Mouse (Mus musculus): ENCODE measurements around the gene Trem1.

Gene Trem1

DNA sequence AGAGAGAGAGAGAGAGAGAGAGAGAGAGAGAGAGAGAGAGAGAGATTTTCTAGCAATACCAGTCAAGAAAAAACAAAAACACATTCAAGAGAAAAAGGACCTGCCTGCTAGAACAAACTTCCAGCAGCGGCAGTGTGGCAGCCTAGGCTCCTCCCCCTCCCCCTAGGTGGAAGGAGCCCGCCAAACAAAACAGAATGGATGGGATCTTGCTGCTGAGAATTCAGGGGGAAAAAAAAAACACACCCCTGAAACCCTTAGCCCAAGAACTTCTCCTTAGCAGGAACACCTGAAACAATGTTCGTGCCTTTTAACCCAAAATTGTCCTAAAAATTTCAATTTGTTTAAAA, 49.1 kb downstream of the Trem1 start:
- TF ChIP-seq GATA4 (IDR thresholded peaks at IDR 0.05; ENCODE audit: insufficient replicate concordance, low read length): no peak

DNA sequence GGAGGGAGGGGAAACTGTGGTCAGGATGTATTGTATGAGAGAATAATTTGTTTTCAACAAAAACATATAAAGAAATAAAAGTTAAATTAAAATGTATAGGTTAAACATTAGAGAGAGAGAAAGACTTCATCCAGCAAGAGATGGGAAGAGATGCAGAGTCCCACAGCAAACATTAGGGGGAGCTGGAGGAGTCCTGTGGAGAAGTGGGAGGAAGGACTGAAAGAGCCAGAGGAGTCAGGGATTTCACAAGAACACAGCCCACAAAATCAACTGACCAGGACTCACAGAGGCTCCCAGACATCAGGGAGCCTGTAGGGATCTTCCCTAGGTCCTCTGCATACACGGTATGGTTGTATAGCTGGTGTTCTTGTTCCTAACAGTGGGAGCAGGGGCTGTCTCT, 54.2 kb downstream of the Trem1 start:
- no peak for TF ChIP-seq GATA4 (IDR thresholded peaks at IDR 0.05; ENCODE audit: insufficient replicate concordance, low read length)

DNA sequence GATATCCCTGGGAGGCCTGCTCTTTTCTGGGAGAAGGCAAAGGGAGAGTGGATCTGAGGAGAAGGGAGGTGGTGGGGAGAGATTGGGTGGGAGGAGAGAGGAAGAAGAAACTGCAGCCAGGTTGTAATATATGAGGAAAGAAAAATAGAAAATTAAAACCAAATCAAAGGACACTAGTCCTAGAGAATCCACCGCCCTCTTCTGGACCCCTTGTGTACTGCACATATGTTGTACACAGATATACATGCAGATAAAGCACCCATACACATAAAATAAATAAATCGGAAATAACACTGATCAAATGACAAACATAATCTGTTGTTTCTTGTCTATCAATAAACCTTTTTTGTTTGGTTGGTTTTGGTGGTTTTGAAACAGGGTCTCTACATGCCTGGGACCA, 54.7 kb downstream of the Trem1 start:
- no peak for TF ChIP-seq GATA4 (IDR thresholded peaks at IDR 0.05; ENCODE audit: insufficient replicate concordance, low read length)

DNA sequence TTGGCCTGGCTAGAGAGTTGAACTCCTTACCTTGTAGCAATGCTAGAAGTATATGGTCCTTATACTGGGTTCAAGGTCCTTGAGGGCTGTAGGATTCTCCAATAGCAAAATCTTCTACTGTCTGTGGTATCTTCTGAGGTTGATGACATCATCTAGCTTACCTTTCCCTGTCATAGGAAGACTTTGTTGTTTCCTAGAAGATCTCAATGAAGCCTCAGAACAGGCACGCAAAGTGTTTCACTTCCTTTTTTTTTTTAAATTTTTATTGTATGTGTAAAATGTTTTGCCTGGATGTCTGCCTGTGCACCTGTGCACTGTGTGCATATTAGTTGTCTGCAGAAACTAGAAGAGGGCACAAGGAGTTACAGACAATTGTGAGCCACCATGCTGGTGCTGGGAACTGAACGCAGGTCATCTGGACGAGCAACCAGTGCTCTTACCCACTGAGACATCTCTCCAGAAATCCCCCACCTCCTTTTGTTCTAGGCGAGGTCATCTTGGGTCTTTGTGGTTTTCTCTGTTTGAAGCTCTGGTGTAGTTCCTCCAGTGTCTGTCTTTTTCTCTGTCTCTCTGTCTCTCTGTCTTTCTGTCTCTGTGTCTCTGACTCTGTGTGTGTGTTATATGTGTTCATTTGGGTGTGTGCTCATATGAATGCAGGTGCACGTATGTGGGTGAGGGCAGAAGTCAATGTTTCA, 61.1 kb downstream of the Trem1 start:
- TF ChIP-seq GATA4 (IDR thresholded peaks at IDR 0.05; ENCODE audit: insufficient replicate concordance, low read length): no peak

Measured in liver, adult (tissue).